Mouse (Mus musculus): Measurements from ENCODE around the gene Slc22a14. TPM values are rescaled to one million over a fixed set of nuclear protein-coding genes. Genes with fewer than 3 reads are reported as not detected.

Slc22a14 gene
- polyA plus RNA-seq (2015; fragmentation: Nextera tagmentation; extraction: Ambion mirVana) = 0.08 TPM in 1 of 2 replicates, not detected in the other

- no peaks in the 10 kb centered on the region for H3K27me3 ChIP-seq
- ATAC-seq (replicated peaks) = no peak
- 75% methylated on average over 7 of the region's 7 CpGs for WGBS
- H3K4me1 ChIP-seq = no peaks in the 10 kb centered on the region
- H3K36me3 ChIP-seq = no peaks in the 10 kb centered on the region
- H3K9ac ChIP-seq (replicated peaks) = no peak within 1 kb of the TSS
- no peak within 1 kb of the TSS for H3K4me3 ChIP-seq
- H3K4me2 ChIP-seq (replicated peaks) = no peak within 1 kb of the TSS
- no peak within 1 kb of the TSS for H3K27ac ChIP-seq (replicated peaks)
- no peaks in the 10 kb centered on the region for H3K9me3 ChIP-seq
Measured at GRCm38 (mm10) chr9:119365284-119365683, at the start of gene Slc22a14. Gene Slc22a14 (minus strand): TSS chr9:119365553.

DNA sequence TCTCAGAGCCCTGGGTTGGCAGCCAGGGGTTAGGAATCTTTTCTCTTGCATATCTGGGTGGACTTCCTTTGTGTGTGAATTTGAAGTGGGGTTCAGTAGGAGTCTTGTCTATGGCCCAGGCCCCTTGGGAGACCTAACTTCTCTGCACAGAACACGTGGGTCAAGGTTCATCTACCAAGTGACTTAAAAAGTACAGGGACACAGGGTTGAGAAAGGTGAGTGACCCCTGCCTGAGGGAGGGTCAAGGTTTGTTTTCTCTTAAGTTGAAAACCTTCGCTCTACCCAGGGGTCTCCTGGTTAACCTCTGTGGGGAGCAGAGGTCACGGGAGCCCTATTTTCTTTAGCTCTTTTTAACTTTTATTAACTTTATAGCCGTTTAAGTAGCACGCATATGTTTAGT, 44.5 kb upstream of the Slc22a14 start:
- no peak for ATAC-seq (replicated peaks)
- no peak overlapping the region for H3K4me3 ChIP-seq
- H3K4me2 ChIP-seq (replicated peaks) = no peak overlapping the region
- H3K36me3 ChIP-seq = 0 out of 2 replicates have a peak, but pooled peaks cover 6% of the 10 kb centered on the region
- H3K4me1 ChIP-seq = peaks cover 32% of the 10 kb centered on the region
- H3K9ac ChIP-seq (replicated peaks) = no peak overlapping the region
- no peak overlapping the region for H3K27ac ChIP-seq (replicated peaks)
- no peaks in the 10 kb centered on the region for H3K27me3 ChIP-seq
- WGBS = 93% methylated on average over 5 of the region's 5 CpGs
- H3K9me3 ChIP-seq = no peaks in the 10 kb centered on the region

DNA sequence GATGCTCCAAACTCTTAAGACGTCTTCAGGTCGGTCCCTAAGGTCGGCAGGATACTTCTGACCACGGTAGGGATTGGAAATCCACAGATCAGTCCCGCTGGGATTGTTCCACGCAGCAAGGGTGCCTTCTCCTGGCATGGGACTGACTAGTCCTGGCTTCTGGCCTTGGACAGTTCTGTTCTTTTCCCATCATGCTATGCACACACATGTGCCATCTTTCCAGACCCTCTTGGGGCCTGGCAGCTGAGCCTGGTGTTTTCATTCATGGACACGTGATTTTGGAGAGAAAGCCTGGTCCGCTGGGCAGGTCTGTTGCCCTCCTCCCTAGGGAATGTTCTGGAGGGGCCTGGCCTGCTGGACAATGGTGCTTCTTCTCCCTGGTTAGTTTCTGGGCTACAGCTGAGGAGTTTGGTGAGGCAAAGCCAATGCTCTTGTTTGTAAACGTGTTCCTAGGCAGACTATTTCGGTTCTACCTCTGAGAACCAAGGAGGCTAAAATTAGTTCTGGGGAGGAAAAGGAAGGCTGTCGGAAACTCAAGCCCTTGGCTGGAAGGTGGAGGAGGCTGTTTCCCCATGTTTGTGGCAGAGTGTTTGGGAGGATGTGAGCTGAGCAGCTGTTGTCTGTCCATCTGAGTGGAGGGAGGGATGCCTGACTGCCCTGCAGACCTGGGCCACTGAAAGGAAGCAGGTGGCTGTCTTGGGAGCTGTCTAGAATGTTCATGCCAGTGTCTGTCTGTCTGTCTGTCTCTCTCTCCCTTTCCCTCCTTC, 43.7 kb upstream of the Slc22a14 start:
- 0 out of 2 replicates have a peak, but pooled peaks cover 6% of the 10 kb centered on the region for H3K36me3 ChIP-seq
- no peaks in the 10 kb centered on the region for H3K9me3 ChIP-seq
- H3K27ac ChIP-seq (replicated peaks) = 0 out of 2 replicates have a peak overlapping the region, but pooled peaks have one; percentile 15
- no peaks in the 10 kb centered on the region for H3K27me3 ChIP-seq
- no peak for ATAC-seq (replicated peaks)
- no peak overlapping the region for H3K4me2 ChIP-seq (replicated peaks)
- H3K4me1 ChIP-seq = peaks cover 40% of the 10 kb centered on the region
- WGBS = 90% methylated on average over 11 of the region's 11 CpGs
- no peak overlapping the region for H3K9ac ChIP-seq (replicated peaks)
- no peak overlapping the region for H3K4me3 ChIP-seq

GRCm38 (mm10) chr9:119407884-119408283, 42.5 kb upstream of the Slc22a14 start:
- peaks cover 46% of the 10 kb centered on the region for H3K4me1 ChIP-seq
- WGBS = 83% methylated on average over 15 of the region's 15 CpGs
- ATAC-seq (replicated peaks) = no peak

DNA sequence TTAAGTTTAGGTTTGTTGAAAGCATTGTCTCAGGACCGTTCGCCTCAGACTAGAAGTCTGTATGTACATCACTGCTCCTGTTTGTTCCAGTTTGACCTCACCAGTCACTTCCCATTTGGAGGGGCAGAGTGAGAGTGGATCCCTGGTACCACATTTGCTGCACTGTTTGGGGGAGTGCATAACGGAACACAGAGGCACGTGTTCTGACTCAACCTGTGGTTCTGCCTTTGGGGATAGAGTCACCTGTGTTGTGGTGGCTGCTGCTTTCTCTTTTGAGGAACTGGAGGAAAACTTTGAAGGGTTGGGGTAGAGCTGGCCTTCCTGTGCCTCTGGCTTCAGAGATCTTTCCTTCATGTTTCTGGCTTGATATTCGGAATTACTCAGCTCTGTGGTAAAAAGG, 38.7 kb upstream of the Slc22a14 start:
- Histone ChIP-seq H3K36me3 (no peaks in the 10 kb centered on the region), H3K9ac (replicated peaks) (no peak overlapping the region), H3K4me1 (peaks cover 51% of the 10 kb centered on the region), H3K4me3 (peak overlapping the region; percentile 77), H3K9me3 (no peaks in the 10 kb centered on the region), H3K27ac (replicated peaks) (no peak overlapping the region), H3K27me3 (no peaks in the 10 kb centered on the region), H3K4me2 (replicated peaks) (peak overlapping the region; percentile 70)
- no peak for ATAC-seq (replicated peaks)
- WGBS = 56% methylated on average over 5 of the region's 5 CpGs

More at GRCm38 (mm10) chr9:119407884-119408283, 42.5 kb upstream of the Slc22a14 start:
- Histone ChIP-seq H3K4me3 (no peak overlapping the region), H3K9ac (replicated peaks) (no peak overlapping the region), H3K4me2 (replicated peaks) (no peak overlapping the region), H3K27me3 (no peaks in the 10 kb centered on the region), H3K36me3 (0 out of 2 replicates have a peak, but pooled peaks cover 6% of the 10 kb centered on the region), H3K27ac (replicated peaks) (no peak overlapping the region), H3K9me3 (no peaks in the 10 kb centered on the region)

- peak overlapping the region; percentile 94 for H3K9ac ChIP-seq (replicated peaks)
- H3K27ac ChIP-seq (replicated peaks) = peak overlapping the region; percentile 98
- H3K4me2 ChIP-seq (replicated peaks) = peak overlapping the region; percentile 70
- peaks cover 43% of the 10 kb centered on the region for H3K4me1 ChIP-seq
- H3K36me3 ChIP-seq = no peaks in the 10 kb centered on the region
- H3K4me3 ChIP-seq = peak overlapping the region; percentile 77
- H3K27me3 ChIP-seq = no peaks in the 10 kb centered on the region
- H3K9me3 ChIP-seq = no peaks in the 10 kb centered on the region
- WGBS = under 1% methylated on average over 26 of the region's 26 CpGs
- peak; percentile 35 for ATAC-seq (replicated peaks)
Measured at GRCm38 (mm10) chr9:119403236-119403641, 37.9 kb upstream of the Slc22a14 start.

GRCm38 (mm10) chr9:119402253-119403235, 37.2 kb upstream of the Slc22a14 start:
- peak overlapping the region; percentile 98 for H3K27ac ChIP-seq (replicated peaks)
- H3K9ac ChIP-seq (replicated peaks) = peak overlapping the region; percentile 94
- peaks cover 38% of the 10 kb centered on the region for H3K4me1 ChIP-seq
- H3K4me2 ChIP-seq (replicated peaks) = peak overlapping the region; percentile 70
- peak; percentile 76 for ATAC-seq (replicated peaks)
- no peaks in the 10 kb centered on the region for H3K36me3 ChIP-seq
- WGBS = under 1% methylated on average over 115 of the region's 127 CpGs
- no peaks in the 10 kb centered on the region for H3K27me3 ChIP-seq
- H3K4me3 ChIP-seq = peak overlapping the region; percentile 77
- H3K9me3 ChIP-seq = no peaks in the 10 kb centered on the region

GRCm38 (mm10) chr9:119401801-119402214, 36.5 kb upstream of the Slc22a14 start, which contains the start of gene Acvr2b:
Gene Acvr2b (plus strand): TSS chr9:119402118.
- Histone ChIP-seq H3K27ac (replicated peaks) (peak within 1 kb of the TSS; percentile 98), H3K4me2 (replicated peaks) (peak within 1 kb of the TSS; percentile 70), H3K9me3 (no peaks in the 10 kb centered on the region), H3K4me1 (peaks cover 38% of the 10 kb centered on the region), H3K4me3 (peak within 1 kb of the TSS; percentile 77), H3K27me3 (no peaks in the 10 kb centered on the region), H3K9ac (replicated peaks) (peak within 1 kb of the TSS; percentile 94), H3K36me3 (no peaks in the 10 kb centered on the region)
- WGBS = under 1% methylated on average over 31 of the region's 32 CpGs
- ATAC-seq (replicated peaks) = peak; percentile 96

- peak overlapping the region; percentile 94 for H3K9ac ChIP-seq (replicated peaks)
- ATAC-seq (replicated peaks) = no peak
- H3K36me3 ChIP-seq = no peaks in the 10 kb centered on the region
- H3K9me3 ChIP-seq = no peaks in the 10 kb centered on the region
- H3K4me2 ChIP-seq (replicated peaks) = peak overlapping the region; percentile 70
- H3K27ac ChIP-seq (replicated peaks) = peak overlapping the region; percentile 98
- WGBS = 2% methylated on average over 7 of the region's 7 CpGs
- H3K4me1 ChIP-seq = peaks cover 38% of the 10 kb centered on the region
- no peaks in the 10 kb centered on the region for H3K27me3 ChIP-seq
- H3K4me3 ChIP-seq = peak overlapping the region; percentile 77
Measured at GRCm38 (mm10) chr9:119401351-119401750, 36.0 kb upstream of the Slc22a14 start.

DNA sequence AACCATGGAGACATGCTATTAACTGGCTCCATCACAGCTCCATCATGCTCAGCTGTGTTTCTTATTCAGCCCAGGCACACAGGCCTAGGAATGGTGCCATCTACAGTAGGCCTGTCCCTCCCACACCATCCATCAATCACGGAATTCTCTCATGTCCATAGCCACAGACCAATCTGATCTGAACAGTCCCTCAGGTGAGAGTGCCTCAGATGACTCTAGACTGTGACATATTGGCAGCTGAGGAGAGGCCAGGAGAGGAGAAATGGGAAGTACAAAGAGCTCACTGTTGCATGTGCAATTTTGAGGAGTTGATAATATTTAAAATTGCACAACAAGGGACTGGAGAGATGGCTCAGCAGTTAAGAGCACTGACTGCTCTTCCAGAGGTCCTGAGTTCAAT, 29.5 kb upstream of the Slc22a14 start:
- H3K9ac ChIP-seq (replicated peaks) = no peak overlapping the region
- H3K4me2 ChIP-seq (replicated peaks) = no peak overlapping the region
- no peaks in the 10 kb centered on the region for H3K4me1 ChIP-seq
- H3K4me3 ChIP-seq = no peak overlapping the region
- ATAC-seq (replicated peaks) = no peak
- no peaks in the 10 kb centered on the region for H3K36me3 ChIP-seq
- WGBS = 89% methylated on average over 1 of the region's 1 CpGs
- no peaks in the 10 kb centered on the region for H3K27me3 ChIP-seq
- no peak overlapping the region for H3K27ac ChIP-seq (replicated peaks)
- H3K9me3 ChIP-seq = no peaks in the 10 kb centered on the region

DNA sequence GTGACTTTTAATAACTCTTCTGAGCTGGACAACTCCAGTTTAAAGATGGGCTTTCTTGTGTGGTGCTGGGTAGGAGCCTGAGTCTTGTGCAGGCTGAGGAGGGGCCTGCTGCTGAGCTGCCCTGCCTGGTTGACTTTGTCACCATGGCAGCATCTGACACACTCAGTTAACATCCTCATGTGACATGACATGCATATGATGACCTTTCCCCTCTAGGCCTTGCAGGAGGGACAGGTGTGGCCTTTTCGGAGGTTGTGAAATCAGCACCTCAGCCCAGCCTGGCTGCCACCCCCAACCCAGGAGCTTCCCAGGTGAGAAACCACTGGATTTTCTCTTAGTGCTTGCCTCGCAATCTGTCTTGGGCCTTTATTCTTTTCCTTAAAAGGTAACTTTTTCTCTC, 24.9 kb upstream of the Slc22a14 start:
- H3K4me2 ChIP-seq (replicated peaks) = no peak overlapping the region

GRCm38 (mm10) chr9:119388956-119389355, 23.6 kb upstream of the Slc22a14 start:
- Histone ChIP-seq H3K36me3 (no peaks in the 10 kb centered on the region), H3K27me3 (no peaks in the 10 kb centered on the region), H3K9me3 (no peaks in the 10 kb centered on the region), H3K4me2 (replicated peaks) (no peak overlapping the region), H3K27ac (replicated peaks) (no peak overlapping the region), H3K4me3 (no peak overlapping the region), H3K9ac (replicated peaks) (no peak overlapping the region), H3K4me1 (no peaks in the 10 kb centered on the region)
- no peak for ATAC-seq (replicated peaks)
- 61% methylated on average over 5 of the region's 5 CpGs for WGBS

More for the DNA sequence above, 24.9 kb upstream of the Slc22a14 start:
- Histone ChIP-seq H3K4me1 (no peaks in the 10 kb centered on the region), H3K27ac (replicated peaks) (no peak overlapping the region), H3K4me3 (no peak overlapping the region), H3K27me3 (no peaks in the 10 kb centered on the region), H3K9ac (replicated peaks) (no peak overlapping the region), H3K9me3 (no peaks in the 10 kb centered on the region), H3K36me3 (no peaks in the 10 kb centered on the region)
- no peak for ATAC-seq (replicated peaks)
- WGBS = 95% methylated on average over 2 of the region's 2 CpGs

All from forebrain, embryonic 15.5 days (tissue).